Mouse (Mus musculus): Measurements from ENCODE around the gene Slc22a23. TPM values are rescaled to one million over a fixed set of nuclear protein-coding genes. Genes with fewer than 3 reads are reported as not detected.

Gene Slc22a23
- total and polyA plus RNA-seq, 3 experiments: 0.47 to 1.3 (median 0.85) TPM

GRCm38 (mm10) chr13:34347960-34348889, 3.2 kb upstream of the Slc22a23 start:
- no peak overlapping the region for H3K4me3 ChIP-seq (replicated peaks in 1 of 3; ENCODE audit: low read depth in 2 of 3, low read length in 2 of 3, poor library complexity in 1 of 3)
- H3K79me2 ChIP-seq (replicated peaks; ENCODE audit: control insufficient read depth, extremely low read depth, insufficient read depth, poor library complexity, severe bottlenecking): no peaks in the 10 kb centered on the region
- in situ Hi-C loops (cut with MboI; ENCODE audit: low pct_ligation_motif_present, low pct_unique_long_range_greater_than_20kb, low sequenced_read_pairs): no loop called here
- H3K9ac ChIP-seq (ENCODE audit: insufficient read depth, low read depth): no peak overlapping the region
- no peak overlapping the region for H3K4me2 ChIP-seq (ENCODE audit: insufficient read depth, low read depth, poor library complexity, severe bottlenecking)
- no peaks in the 10 kb centered on the region for H3K9me3 ChIP-seq (replicated peaks; ENCODE audit: low read length)
- H3K36me3 ChIP-seq (replicated peaks in 1 of 2; ENCODE audit: control insufficient read depth in 1 of 2, insufficient read depth in 1 of 2, low read length in 1 of 2): no peaks in the 10 kb centered on the region
- H3K27me3 ChIP-seq (replicated peaks): peaks cover 11% of the 10 kb centered on the region
- TF ChIP-seq ZMIZ1 (IDR thresholded peaks at IDR 0.05; ENCODE audit: low read depth, low read length) (no peak), E2F4 (IDR thresholded peaks at IDR 0.05; ENCODE audit: insufficient replicate concordance, low read depth, low read length) (no peak), JUN (IDR thresholded peaks at IDR 0.05; ENCODE audit: insufficient read depth, low read depth, low read length) (no peak), POLR2A (IDR thresholded peaks at IDR 0.05; ENCODE audit: low read depth, low read length) (no peak), POLR2AphosphoS2 (IDR thresholded peaks at IDR 0.05; ENCODE audit: low read depth, low read length) (no peak), SIN3A (IDR thresholded peaks at IDR 0.05; ENCODE audit: low read length) (no peak), CHD2 (IDR thresholded peaks at IDR 0.05; ENCODE audit: low read length) (no peak), NRF1 (IDR thresholded peaks at IDR 0.05; ENCODE audit: low read depth, low read length) (no peak), MYC (IDR thresholded peaks at IDR 0.05; ENCODE audit: low read depth, low read length) (no peak), TCF12 (IDR thresholded peaks at IDR 0.05; ENCODE audit: low read depth, low read length) (no peak)
- DNase-seq (ENCODE audit: extremely low read depth): no peak
- H3K4me1 ChIP-seq (ENCODE audit: control insufficient read depth in 1 of 2, insufficient read depth in 2 of 2): peaks cover 5 to 10% of the 10 kb centered on the region in 2 experiments
- no peak overlapping the region for H3K27ac ChIP-seq (ENCODE audit: insufficient read depth, low read depth)
- dilution Hi-C loops (cut with MboI; ENCODE audit: extremely low pct_ligation_motif_present, extremely low pct_unique_long_range_greater_than_20kb, low sequenced_read_pairs): no loop called here

- Histone ChIP-seq H3K27me3 (replicated peaks) (peaks cover 13% of the 10 kb centered on the region), H3K4me3 (replicated peaks in 1 of 3; ENCODE audit: low read depth in 2 of 3, low read length in 2 of 3, poor library complexity in 1 of 3) (no peak overlapping the region), H3K4me1 (ENCODE audit: control insufficient read depth in 1 of 2, insufficient read depth in 2 of 2) (peaks cover 5 to 10% of the 10 kb centered on the region in 2 experiments), H3K9me3 (replicated peaks; ENCODE audit: low read length) (no peaks in the 10 kb centered on the region), H3K9ac (ENCODE audit: insufficient read depth, low read depth) (no peak overlapping the region), H3K36me3 (replicated peaks in 1 of 2; ENCODE audit: control insufficient read depth in 1 of 2, insufficient read depth in 1 of 2, low read length in 1 of 2) (no peaks in the 10 kb centered on the region), H3K4me2 (ENCODE audit: insufficient read depth, low read depth, poor library complexity, severe bottlenecking) (no peak overlapping the region), H3K27ac (ENCODE audit: insufficient read depth, low read depth) (no peak overlapping the region), H3K79me2 (replicated peaks; ENCODE audit: control insufficient read depth, extremely low read depth, insufficient read depth, poor library complexity, severe bottlenecking) (no peaks in the 10 kb centered on the region)
- TF ChIP-seq JUND (conservative IDR thresholded peaks at IDR 0.05; ENCODE audit: low read depth, low read length) (no peak), UBTF (IDR thresholded peaks at IDR 0.05; ENCODE audit: low read depth, low read length) (no peak), GABPA (IDR thresholded peaks at IDR 0.05; ENCODE audit: insufficient replicate concordance, low read depth, low read length) (no peak), NRF1 (IDR thresholded peaks at IDR 0.05; ENCODE audit: low read depth, low read length) (no peak), HCFC1 (IDR thresholded peaks at IDR 0.05; ENCODE audit: low read depth, low read length) (no peak)
- in situ Hi-C loops (cut with MboI; ENCODE audit: low pct_ligation_motif_present, low pct_unique_long_range_greater_than_20kb, low sequenced_read_pairs) (no loop called here), dilution Hi-C loops (cut with MboI; ENCODE audit: extremely low pct_ligation_motif_present, extremely low pct_unique_long_range_greater_than_20kb, low sequenced_read_pairs) (no loop called here)
- no peak for DNase-seq (ENCODE audit: extremely low read depth)
These were observed 1.8 kb upstream of the Slc22a23 start for GRCm38 (mm10) chr13:34346748-34347147.
